Mouse (Mus musculus): ENCODE results near the gene Clec1b.

Gene Clec1b

GRCm38 (mm10) chr6:129396997-129397396, at the start of gene Clec1b:
Gene Clec1b (plus strand): TSS chr6:129397297.
- no peak for DNase-seq (ENCODE audit: low spot score)

DNA sequence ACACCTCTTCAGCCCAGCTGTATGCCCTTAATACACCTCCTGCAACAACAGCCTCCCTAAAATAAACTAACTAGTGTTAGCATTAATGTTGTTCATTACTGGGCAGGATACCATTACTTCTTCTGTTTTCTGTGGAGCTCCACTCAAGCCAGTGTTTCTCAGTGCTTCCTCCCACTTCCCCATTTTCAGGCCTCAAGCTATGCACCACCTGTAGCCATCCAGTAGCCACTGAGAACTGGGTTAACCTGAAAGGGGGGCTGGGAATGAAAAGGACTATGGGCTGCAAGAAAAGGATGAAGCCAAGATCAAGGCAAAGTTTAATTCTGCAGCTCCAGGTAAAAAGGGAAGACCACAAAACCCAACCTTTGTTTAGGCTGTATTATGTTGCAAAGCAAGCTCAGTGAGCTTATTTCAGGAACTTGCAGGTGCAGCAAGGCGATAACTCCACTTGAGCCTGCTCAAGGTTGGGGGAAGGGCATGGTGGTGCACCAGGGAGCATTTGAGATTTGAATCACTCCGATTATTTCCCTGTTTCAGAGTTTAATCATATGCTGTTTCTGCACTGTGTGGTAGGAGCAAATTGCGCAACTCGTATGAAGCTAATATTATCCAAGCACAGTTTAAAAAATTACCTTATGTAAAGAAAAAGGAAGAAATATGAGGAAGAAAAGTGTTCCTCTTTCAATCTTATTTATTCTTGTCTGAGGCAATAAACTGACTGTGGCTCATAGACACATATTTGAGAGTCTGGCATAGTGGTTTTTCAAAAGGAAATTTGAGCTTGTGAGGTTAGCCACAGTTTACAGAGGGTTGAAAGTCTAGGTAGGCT, 47.4 kb upstream of the Clec1b start:
- no peak for DNase-seq (ENCODE audit: low spot score)

GRCm38 (mm10) chr6:129351091-129351490, 46.0 kb upstream of the Clec1b start:
- DNase-seq (ENCODE audit: low spot score) = no peak

- DNase-seq (ENCODE audit: low spot score) = no peak
These were observed 41.3 kb upstream of the Clec1b start for GRCm38 (mm10) chr6:129355774-129356173.

GRCm38 (mm10) chr6:129356430-129356829, 40.7 kb upstream of the Clec1b start:
- DNase-seq (ENCODE audit: low spot score) = no peak

DNA sequence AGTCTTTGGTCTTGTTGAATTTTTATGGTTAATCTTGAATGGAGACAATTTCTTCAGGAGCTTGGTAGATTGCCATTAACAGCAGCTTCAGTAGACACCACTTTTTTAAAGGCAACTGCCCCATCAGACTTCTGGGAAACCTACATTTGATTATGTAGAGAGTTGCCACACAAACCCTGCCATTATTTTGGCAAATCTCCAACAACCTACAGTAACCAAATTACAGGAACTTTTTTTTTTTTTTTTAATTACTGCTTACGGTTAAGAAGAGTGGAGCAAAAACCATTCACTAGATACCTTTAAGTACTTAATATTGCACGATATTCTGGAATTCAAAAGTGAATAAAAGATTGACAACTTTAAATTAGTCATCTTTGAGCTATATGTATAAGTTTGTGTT, 37.6 kb upstream of the Clec1b start:
- no peak for DNase-seq (ENCODE audit: low spot score)

DNA sequence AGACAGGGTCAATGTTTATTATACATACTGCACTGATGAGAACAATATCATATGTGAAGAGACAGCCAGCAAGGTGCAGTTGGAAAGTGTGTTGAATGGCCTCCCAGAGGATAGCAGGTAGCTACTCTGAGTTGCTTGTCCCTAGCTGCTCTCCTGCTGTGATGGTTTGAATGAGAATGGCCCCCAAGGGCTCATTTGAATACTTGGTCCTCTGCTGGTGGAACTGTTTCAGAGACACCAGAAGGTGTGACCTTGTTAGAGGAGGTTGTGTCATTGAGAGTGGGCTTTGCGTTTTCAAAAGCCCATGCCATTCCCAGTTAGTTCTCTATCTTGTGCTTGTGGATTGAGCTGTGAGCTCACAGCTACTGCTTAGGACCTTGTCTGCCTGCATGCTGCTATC, 33.2 kb upstream of the Clec1b start:
- no peak for DNase-seq (ENCODE audit: low spot score)

- peak; percentile 33 for DNase-seq (ENCODE audit: low spot score)
These were observed 31.1 kb upstream of the Clec1b start for GRCm38 (mm10) chr6:129365959-129366359.

DNA sequence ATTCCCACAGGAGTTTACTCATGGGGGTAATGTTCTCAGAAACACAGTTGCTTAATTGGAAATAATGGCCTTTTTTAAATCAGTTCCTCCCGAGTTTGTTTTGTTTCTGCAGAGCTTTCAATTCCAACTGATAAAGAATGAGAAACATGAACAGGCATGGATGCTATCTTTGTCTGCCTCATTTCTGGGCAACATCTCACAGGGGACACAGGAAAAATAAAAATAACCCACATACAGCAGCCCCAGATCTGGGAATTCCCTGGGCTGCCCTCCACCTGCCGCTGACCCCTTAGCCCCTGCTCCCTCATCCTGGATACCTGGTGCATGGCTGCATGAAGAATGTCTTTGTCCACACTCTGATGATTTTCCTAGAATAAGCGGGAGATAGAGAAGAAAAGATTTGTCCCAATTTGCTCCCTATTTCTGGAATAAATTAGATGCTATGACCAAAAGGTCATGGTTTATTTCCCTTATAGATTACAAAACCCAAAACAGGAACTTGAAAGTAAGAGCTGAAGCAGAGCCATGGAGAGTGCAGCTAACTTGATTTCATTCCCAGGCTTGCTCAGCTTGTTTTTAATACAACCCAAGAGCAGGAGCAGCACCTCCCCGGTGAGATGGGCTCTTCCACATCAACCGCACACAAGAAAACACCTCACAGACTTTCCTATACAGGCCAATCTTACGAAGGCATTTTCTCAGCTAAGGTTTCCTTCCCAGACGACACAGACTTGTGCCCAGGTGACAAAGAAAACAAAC, 27.5 kb upstream of the Clec1b start:
- no peak for DNase-seq (ENCODE audit: low spot score)

DNA sequence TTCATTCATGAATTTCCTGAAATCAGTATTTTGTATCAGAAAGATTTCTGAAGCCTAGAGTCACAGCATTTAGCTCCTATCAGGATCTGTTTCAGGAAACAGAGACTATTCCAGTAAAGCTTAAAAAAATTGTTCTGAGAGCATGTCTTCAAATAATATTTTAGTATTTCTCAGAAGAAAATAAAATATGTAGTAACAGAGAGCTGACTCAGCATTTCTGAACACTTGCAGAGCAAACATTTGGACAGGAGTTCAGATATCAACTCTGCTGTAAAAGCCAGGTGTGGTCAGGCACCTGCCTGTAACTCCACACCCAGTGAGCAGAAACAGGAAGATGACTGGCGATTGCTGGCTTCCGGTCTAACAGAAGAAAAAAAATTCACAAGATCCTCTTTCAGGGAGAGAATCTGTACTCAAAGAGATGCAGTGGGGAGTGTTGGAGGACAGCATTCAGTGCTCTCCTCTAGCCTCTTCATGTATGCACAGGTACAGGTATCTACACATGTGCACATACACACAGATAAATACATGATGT, 22.1 kb upstream of the Clec1b start:
- DNase-seq (ENCODE audit: low spot score) = no peak

GRCm38 (mm10) chr6:129380454-129380853, 16.6 kb upstream of the Clec1b start:
- no peak for DNase-seq (ENCODE audit: low spot score)

GRCm38 (mm10) chr6:129381736-129382135, 15.4 kb upstream of the Clec1b start:
- DNase-seq (ENCODE audit: low spot score) = no peak

DNA sequence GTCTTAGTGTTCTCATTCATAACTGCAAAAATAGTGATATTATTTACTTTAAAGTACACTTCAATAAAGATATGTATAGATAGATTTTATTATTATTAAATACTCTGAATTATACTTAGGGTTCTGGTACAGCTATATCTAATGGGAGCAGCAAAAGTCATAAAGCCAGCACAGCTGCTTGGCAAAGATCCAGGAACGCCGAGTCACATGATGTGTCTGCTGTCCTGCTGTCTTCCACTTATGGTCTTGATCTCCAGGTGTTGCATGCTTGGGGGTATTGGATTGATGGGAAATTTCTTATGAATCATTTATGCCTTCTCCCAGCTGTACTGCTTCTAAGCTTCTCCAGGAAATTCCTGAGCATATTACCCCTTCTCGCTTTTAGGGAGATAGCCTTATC, 13.6 kb upstream of the Clec1b start:
- DNase-seq (ENCODE audit: low spot score) = no peak

DNA sequence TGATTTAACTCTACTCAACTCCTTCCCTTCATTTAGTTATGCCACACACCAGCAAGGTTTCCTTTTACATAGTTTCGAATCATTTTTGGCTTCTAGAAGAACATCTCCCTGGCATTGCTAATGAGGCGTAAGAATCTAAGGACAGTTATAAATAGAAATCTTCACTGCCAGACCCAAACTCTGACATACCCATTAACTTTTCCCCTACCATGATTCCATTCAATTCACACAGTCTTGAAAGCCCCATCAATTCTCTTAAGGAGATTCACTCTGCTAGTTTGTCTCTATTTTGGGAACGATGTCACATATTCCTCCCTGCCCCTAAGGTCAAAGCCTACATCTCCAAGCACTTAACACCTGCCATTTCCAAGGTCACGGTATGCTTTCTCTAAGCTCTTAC, 12.1 kb upstream of the Clec1b start:
- DNase-seq (ENCODE audit: low spot score) = no peak

- no peak for DNase-seq (ENCODE audit: low spot score)
These were observed 11.3 kb upstream of the Clec1b start, which contains the start of gene Clec12b for GRCm38 (mm10) chr6:129385774-129386173. Gene Clec12b (minus strand): TSS chr6:129385874.

DNA sequence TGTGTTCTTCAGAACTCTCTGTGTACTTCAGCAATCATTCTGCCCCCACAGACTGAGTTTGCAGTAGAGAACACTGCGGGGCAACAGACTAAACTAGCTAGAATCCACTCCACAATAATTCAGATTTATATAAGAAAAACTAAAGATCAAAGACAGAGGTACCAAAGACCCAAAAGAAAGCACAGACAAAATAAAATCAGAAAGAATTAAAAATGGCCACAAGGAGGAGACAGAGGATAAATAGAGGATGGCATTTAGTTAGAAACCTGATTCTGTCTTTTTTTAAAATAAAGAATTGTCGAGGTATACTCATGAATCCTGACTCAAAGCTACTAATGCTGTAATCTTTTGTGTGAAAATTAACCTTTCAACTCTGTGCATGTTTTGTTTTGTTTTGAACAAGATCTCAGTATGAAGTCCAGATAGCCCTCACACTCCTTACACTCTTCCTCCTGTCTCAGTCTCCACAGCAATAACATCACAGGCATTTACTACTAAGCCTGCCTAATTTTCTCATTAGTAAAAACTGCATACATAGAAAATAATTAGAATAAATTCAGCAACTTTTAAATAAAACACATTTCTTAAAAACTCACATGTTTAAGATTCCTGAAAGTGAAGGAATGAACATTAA, 3.9 kb upstream of the Clec1b start:
- DNase-seq (ENCODE audit: low spot score) = no peak

DNA sequence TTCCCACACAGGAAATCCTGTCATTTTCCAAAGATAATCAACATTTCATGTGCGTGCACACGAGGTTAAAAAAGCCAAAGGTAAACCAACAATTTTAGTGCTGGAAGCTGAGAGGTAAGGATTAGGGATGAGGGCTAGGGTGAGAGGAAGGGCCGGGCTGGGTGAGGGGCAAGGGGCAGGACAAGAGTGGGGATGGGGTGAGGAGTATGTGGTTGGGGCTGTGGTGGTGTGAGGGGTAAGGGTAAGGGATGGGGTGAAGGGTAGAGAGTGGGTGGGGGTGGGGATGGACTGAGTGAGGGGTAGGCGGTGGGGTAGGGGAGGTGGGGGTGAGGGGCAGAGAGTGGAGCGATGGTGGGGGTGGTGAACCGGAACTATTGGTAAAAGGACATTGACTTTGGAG, 3.4 kb upstream of the Clec1b start:
- no peak for DNase-seq (ENCODE audit: low spot score)

GRCm38 (mm10) chr6:129399945-129400344, 2.8 kb downstream of the Clec1b start:
- DNase-seq (ENCODE audit: low spot score) = no peak

GRCm38 (mm10) chr6:129402404-129402803, 5.3 kb downstream of the Clec1b start:
- no peak for DNase-seq (ENCODE audit: low spot score)

DNA sequence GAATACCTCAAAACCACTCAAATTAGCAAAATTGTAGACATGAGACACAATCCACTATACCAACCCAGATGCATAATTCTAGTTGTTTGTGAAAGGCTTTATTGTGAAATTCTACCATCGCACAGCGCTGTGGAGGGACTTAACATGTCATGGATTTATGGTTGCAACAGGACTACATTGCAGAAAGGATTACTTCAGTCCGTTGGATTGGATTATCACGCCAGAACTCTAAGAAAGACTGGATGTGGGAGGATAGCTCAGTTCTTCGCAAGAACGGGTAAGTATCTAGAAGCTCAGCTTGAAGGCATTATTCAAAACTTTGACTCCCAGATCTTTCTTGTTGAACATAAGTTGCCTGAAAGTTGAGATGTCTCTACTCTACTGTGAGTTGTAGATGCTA, 6.3 kb downstream of the Clec1b start:
- DNase-seq (ENCODE audit: low spot score) = no peak

DNA sequence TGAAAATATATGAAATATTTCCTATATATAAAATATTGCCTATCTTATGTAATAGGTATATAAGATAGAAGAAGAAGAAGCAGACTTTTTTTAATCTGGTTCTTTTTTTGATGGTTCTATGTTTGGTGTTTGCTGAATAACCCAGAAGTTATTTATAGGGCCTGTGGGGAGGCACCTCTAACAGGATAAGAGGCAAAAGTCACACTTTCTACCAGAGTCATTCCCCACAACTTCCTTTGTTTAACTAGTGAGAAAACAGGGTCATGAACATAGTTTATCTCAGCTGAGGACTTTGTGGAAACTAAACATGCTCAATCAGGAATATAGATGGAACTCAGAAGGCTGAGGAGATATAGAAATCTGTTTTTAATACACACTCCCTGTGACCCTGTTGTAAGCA, 8.9 kb downstream of the Clec1b start:
- no peak for DNase-seq (ENCODE audit: low spot score)

DNA sequence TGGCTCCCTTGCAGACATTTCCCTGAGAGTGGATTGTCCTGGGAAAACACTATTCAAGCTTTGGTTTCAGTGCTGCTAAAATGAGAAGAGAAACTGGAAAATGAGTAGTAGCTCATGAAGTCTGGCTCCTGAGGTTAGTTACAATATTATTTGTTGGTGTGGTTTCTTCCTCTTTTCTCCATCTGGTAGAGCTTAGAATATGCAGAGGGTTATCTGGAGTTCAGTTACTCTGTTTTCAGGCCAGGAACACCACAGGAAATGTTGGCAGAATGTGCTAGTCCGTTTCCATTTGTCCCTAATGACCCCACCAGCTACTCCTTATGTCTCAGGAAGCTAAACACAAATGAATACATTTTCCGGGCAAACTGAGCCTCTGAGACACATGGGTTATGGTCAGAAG, 10.2 kb downstream of the Clec1b start:
- no peak for DNase-seq (ENCODE audit: low spot score)

GRCm38 (mm10) chr6:129408562-129408961, 11.5 kb downstream of the Clec1b start, which contains the start of gene Clec9a:
Gene Clec9a (plus strand): TSS chr6:129408862.
- no peak for DNase-seq (ENCODE audit: low spot score)
